Mouse (Mus musculus) neural tube, embryonic 13.5 days (tissue): ENCODE measurements around the gene Dhx38. TPM values are rescaled to one million over a fixed set of nuclear protein-coding genes. Genes with fewer than 3 reads are reported as not detected.

ENCODE experiments used
- ATAC-seq: fragments of 200-750 bp; cut with Nextera tagmentation; 2 replicates; pipeline ENCODE4 v1.8.0; 2017; ENCODE audit warnings: low read depth, mild to moderate bottlenecking, moderate TSS enrichment, moderate library complexity
- H3K27ac ChIP-seq: fragments of 300-500 bp; sonication (generic); replicated peaks from 2 replicates; pipeline ENCODE4 v1.5.1; 2015; ENCODE audit warnings: moderate library complexity, mild to moderate bottlenecking, inconsistent platforms
- H3K27me3 ChIP-seq: fragments of 300-500 bp; sonication (generic); 2 replicates; pipeline ENCODE4 v1.6.1; 2015; ENCODE audit warnings: mild to moderate bottlenecking, inconsistent platforms
- H3K36me3 ChIP-seq: fragments of 300-500 bp; sonication (generic); 2 replicates; pipeline ENCODE4 v1.6.1; 2015; ENCODE audit warnings: mild to moderate bottlenecking, inconsistent platforms
- H3K4me1 ChIP-seq: fragments of 300-500 bp; sonication (generic); replicated peaks from 2 replicates; pipeline ENCODE4 v1.6.1; 2015; ENCODE audit warnings: inconsistent platforms
- H3K4me2 ChIP-seq: fragments of 300-500 bp; sonication (generic); 2 replicates; pipeline ENCODE4 v1.6.1; 2015; ENCODE audit warnings: inconsistent platforms, mild to moderate bottlenecking, moderate library complexity
- H3K4me3 ChIP-seq: fragments of 300-500 bp; sonication (generic); 2 replicates; pipeline ENCODE4 v1.5.1; 2015; ENCODE audit warnings: mild to moderate bottlenecking, inconsistent platforms
- H3K9ac ChIP-seq: fragments of 300-500 bp; sonication (generic); 2 replicates; pipeline ENCODE4 v1.6.1; 2015; ENCODE audit warnings: moderate library complexity, mild to moderate bottlenecking, inconsistent platforms
- H3K9me3 ChIP-seq: fragments of 300-500 bp; sonication (generic); 2 replicates; pipeline ENCODE4 v1.6.1; 2016; ENCODE audit warnings: inconsistent platforms
- WGBS: fragments of 180-500 bp; shearing (Covaris S2); methylation state at CpG from one replicate; pipeline ENCODE4 v1.1.7; 2015; 5-methylcytosine and 5-hydroxymethylcytosine counted together
- polyA plus RNA-seq: library from polyadenylated mRNA; unstranded; fragments of >200 nt; fragmentation: Nextera tagmentation; extraction: Ambion mirVana; gene quantifications from 2 replicates; pipeline ENCODE4 v1.2.1, GENCODE M21; 2015

Gene Dhx38
- polyA plus RNA-seq, 1 experiment from 2014 or later, result 17.8 TPM

DNA sequence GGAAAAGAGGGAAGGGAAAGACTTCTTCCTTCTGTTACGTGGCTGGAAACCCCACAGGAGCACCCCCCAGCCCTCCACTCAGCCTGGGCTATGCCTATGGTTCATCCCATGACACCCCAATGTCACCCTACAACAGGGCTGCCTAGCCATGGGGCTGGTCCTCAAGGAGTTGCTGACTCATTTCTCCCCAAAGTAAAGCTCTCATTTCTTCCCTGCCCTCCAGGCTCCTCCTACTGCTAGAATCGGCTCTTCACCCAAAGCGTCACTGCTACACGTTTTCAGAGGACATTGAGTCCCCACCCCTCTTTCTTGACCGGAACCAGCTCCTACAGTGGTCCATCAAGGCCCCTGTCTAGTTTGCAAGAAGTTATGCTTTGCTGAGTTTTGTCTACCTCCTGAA lies 23.5 kb downstream of the Dhx38 start:
- Histone ChIP-seq H3K9ac (no peak overlapping the region), H3K36me3 (peaks cover 15% of the 10 kb centered on the region), H3K4me1 (no peaks in the 10 kb centered on the region), H3K4me2 (no peak overlapping the region), H3K9me3 (no peaks in the 10 kb centered on the region), H3K27ac (no peak overlapping the region), H3K4me3 (no peak overlapping the region), H3K27me3 (no peaks in the 10 kb centered on the region)
- no peak for ATAC-seq
- WGBS, result 78% methylated on average over 5 of the region's 5 CpGs

DNA sequence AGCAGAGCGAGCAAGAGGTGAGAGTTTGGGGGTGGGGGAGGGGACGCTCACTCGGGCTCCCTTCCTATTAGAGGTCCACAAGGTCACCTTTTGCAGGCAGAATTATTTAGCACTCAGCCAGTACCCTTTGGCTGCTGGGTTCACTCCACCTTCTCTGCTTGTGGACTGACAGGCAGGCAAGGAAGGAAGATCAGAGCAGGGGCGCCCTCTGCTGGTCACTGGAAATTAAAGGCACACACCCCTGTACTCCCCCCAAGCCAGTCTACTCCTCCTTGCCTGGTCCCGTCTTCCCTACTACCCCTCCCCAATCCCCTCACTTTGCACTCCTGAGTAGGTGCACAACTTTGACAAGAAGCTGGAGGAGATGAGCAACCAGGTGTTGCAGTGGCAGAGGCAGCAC lies 29.0 kb downstream of the Dhx38 start:
- Histone ChIP-seq H3K36me3 (no peaks in the 10 kb centered on the region), H3K27ac (peak overlapping the region; percentile 15; the same call in 1 of the 2 replicates), H3K9ac (no peak overlapping the region), H3K27me3 (no peaks in the 10 kb centered on the region), H3K9me3 (no peaks in the 10 kb centered on the region), H3K4me3 (no peak overlapping the region), H3K4me2 (peak overlapping the region; percentile 29), H3K4me1 (peaks cover 5% of the 10 kb centered on the region; the same call in 1 of the 2 replicates)
- WGBS, result 5% methylated on average over 5 of the region's 5 CpGs
- ATAC-seq, result peak; percentile 89

DNA sequence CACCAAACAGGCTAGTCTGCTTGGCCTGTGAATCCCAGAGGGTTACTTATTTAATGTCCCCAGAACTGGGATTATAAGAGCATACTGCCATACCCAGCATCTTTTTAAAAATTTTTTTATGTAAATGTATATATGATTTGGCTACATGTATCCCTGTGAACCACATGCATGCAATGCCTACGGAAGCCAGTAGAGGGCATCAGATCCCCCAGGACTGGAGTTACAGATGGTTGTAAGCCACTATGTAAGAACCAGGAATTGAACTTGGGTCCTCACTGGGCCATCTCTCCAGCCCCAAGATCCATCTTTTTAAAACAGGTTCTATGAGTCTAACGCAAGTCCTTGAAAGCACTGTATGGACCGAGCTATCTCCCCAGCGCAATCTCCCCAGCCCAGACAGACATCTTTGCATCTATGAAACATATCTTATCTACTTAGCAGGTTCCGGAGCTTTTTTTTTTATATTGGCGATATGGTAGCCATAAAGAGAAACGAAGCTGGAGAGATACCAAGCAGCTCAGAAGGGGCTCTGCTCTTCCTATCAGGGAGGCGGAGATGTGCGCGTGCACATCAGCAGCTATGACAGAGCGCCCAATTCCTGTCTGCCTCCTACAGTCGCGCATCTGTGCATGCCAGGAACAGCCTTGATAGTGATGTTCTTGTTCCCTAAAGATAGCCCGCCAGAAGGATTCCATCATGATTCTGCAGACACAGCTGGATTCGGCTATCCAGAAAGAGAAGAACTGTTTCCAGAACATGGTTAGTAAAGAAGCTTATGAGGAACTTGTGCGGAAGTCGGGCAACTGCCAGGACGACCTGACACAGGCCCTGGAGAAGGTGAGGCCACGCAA lies 30.3 kb downstream of the Dhx38 start:
- Histone ChIP-seq H3K27ac (no peak overlapping the region), H3K27me3 (no peaks in the 10 kb centered on the region), H3K4me3 (no peak overlapping the region), H3K9ac (no peak overlapping the region), H3K4me2 (no peak overlapping the region), H3K9me3 (no peaks in the 10 kb centered on the region), H3K4me1 (peaks cover 5% of the 10 kb centered on the region; the same call in 1 of the 2 replicates), H3K36me3 (no peaks in the 10 kb centered on the region)
- ATAC-seq, result no peak
- 88% methylated on average over 19 of the region's 19 CpGs for WGBS

DNA sequence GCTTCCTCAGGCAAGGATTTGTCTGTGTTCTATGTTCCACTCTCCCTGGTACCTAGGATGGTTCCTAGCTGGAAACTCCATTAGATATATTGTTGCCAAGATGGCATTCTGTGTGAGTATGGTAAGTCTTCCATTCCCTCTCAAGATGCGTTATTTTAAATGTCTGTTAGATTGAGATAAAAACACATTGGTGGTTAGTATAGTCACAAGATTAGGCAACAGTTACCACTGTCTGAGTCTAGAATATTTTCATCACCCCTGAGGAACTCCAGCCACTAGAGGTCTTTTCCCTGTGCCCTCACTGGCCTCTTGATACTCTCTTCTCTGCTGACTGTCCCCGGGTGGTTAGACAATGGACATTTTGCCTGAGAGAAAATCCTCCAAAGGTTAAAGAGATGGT lies 41.7 kb downstream of the Dhx38 start:
- Histone ChIP-seq H3K27ac (no peak overlapping the region), H3K4me1 (no peaks in the 10 kb centered on the region), H3K9me3 (no peaks in the 10 kb centered on the region), H3K27me3 (no peaks in the 10 kb centered on the region), H3K9ac (no peak overlapping the region), H3K4me2 (no peak overlapping the region), H3K36me3 (no peaks in the 10 kb centered on the region), H3K4me3 (no peak overlapping the region)
- no peak for ATAC-seq
- 82% methylated on average over 2 of the region's 2 CpGs for WGBS

DNA sequence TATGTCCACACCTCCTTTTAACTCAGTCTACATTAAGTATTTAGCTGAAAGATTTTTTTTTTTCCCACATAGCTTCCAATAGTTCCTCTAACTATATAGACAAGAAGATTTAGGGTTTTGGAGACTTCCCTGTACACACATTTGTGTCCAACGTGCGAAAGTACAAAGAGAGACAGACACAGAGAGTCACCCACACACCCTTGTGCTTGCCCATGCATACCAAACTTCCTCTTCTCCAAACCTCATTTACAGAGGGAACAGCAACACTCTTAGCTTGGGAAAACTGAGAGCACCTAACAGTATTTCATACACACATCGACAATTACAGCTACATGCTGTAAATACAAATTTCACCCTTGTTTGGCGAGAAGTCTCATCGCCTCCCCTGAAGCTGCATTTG lies 60.1 kb downstream of the Dhx38 start:
- WGBS, result 94% methylated on average over 5 of the region's 5 CpGs
- H3K9ac ChIP-seq, result no peak overlapping the region
- H3K4me2 ChIP-seq, result no peak overlapping the region
- no peaks in the 10 kb centered on the region for H3K9me3 ChIP-seq
- H3K4me1 ChIP-seq, result no peaks in the 10 kb centered on the region
- no peak for ATAC-seq
- no peaks in the 10 kb centered on the region for H3K27me3 ChIP-seq
- H3K36me3 ChIP-seq, result no peaks in the 10 kb centered on the region
- H3K27ac ChIP-seq, result no peak overlapping the region
- H3K4me3 ChIP-seq, result no peak overlapping the region

DNA sequence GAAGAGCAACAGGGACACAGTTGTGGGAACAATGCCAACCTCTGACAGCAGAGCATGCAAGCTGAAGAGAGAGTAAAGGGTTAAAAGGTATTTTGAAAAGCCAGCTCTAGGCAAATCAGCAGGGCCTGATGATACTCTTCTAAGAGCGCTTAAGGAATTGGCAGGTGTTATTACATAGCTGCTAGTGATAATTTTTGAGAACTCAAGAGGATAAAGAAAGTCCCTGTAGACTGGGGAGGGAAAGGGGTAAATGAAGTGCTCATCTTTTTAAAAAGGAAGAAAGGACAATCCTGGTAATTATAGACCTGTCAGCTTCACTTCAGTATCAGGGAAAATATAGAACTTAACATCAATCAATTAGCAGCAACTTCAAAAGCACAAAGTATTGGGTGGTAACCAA lies 62.1 kb downstream of the Dhx38 start:
- Histone ChIP-seq H3K4me1 (no peaks in the 10 kb centered on the region), H3K27me3 (no peaks in the 10 kb centered on the region), H3K9ac (no peak overlapping the region), H3K27ac (no peak overlapping the region), H3K4me2 (no peak overlapping the region), H3K9me3 (no peaks in the 10 kb centered on the region), H3K36me3 (no peaks in the 10 kb centered on the region), H3K4me3 (no peak overlapping the region)
- 67% methylated on average over 1 of the region's 1 CpGs for WGBS
- ATAC-seq, result no peak

DNA sequence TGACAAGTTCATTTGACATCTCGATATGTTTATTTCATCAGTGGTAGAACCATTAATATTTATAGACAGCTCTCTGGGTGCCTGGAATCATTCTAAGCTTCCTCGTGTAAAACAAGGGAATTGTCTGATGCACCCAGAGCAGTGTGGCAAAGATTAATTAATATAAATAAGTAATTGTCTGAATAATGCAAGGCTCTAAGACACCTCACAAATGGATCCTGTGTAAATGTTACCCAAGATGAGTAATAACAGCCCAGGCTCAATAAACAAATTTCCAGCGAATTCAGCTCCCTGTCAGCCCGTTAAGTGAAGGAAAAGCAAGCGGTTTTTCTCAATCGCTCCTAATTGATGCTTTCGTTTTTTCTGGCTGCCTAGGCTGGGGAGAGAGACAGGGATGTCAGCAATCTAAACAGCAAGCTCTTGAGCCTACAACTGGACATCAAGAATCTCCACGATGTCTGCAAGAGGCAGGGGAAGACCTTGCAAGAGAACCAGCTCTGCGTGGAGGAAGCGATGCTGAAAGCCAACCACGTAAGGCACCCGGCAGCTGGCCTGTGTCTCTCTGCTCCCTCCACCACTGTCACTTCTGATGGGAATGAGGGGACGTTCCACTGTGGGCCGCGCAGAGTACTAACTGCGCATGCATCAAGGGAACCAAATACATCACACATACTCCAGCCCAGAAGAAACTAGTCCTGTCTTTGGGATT lies 66.5 kb downstream of the Dhx38 start:
- H3K36me3 ChIP-seq, result no peaks in the 10 kb centered on the region
- WGBS, result 85% methylated on average over 16 of the region's 16 CpGs
- no peaks in the 10 kb centered on the region for H3K9me3 ChIP-seq
- H3K4me2 ChIP-seq, result no peak overlapping the region
- H3K9ac ChIP-seq, result no peak overlapping the region
- H3K4me3 ChIP-seq, result no peak overlapping the region
- H3K27ac ChIP-seq, result no peak overlapping the region; the same call in 1 of the 2 replicates
- ATAC-seq, result no peak
- H3K27me3 ChIP-seq, result no peaks in the 10 kb centered on the region
- peaks cover 5% of the 10 kb centered on the region; the same call in 1 of the 2 replicates for H3K4me1 ChIP-seq

Other genes starting within 250 kb of the Dhx38 start
- gene Pmfbp1, start 71.8 kb downstream of the Dhx38 start, polyA plus RNA-seq, result 1.5 and 1.6 TPM in 2 replicates
- gene Txnl4b, start within 50 bp of the Dhx38 start, polyA plus RNA-seq, result 30.5 and 32.9 TPM in 2 replicates
- gene Hp, start 13.3 kb upstream of the Dhx38 start, polyA plus RNA-seq, result 0.71 and 0.73 TPM in 2 replicates
- 29.1 and 29.8 TPM in 2 replicates for gene Dhodh, start 42.8 kb upstream of the Dhx38 start, polyA plus RNA-seq
- 0.14 TPM in 1 of 2 replicates, not detected in the other for gene Pkd1l3, start 48.7 kb upstream of the Dhx38 start, polyA plus RNA-seq
- gene Ist1, start 127.4 kb upstream of the Dhx38 start, polyA plus RNA-seq, result 177 and 190 TPM in 2 replicates
- gene Zfp821, start 139.7 kb upstream of the Dhx38 start, polyA plus RNA-seq, result 69.6 and 74.6 TPM in 2 replicates
- 3.5 and 3.7 TPM in 2 replicates for gene Atxn1l, start 171.9 kb upstream of the Dhx38 start, polyA plus RNA-seq
- 49.6 and 53.4 TPM in 2 replicates for gene Ap1g1, start 212.7 kb upstream of the Dhx38 start, polyA plus RNA-seq